Mouse (Mus musculus): ENCODE measurements around the gene Elovl1. TPM values are rescaled to one million over a fixed set of nuclear protein-coding genes. Genes with fewer than 3 reads are reported as not detected.
A peak's percentile ranks its signal among the peaks of the same experiment; 100 is the strongest.

Elovl1 gene
- polyA plus RNA-seq, 1 experiment from 2014 or later, result 111 TPM

DNA sequence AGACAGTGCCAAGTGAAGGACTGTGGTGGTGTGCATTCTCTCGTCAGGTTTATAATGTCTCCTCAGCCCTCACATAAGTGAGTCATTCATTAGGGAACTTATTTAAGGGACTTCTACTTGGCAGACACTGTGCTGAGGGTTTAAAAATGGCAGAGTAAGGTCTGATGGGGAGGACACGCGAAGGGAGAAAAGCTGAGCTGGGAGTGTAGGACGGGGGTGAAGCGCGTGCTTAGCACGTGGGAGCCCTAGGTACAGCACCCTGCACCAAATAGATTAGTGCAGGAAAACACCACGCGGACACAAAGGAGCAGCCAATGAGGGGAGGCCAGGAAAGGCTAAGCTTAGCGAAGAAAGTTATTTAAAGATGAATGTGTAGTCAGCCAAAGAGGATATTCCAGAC is 17.2 kb downstream of the Elovl1 start:
- ATAC-seq (ENCODE audit: low read depth), result no peak
- Histone ChIP-seq H3K4me2 (ENCODE audit: low read depth, low read length) (no peak overlapping the region), H3K9me3 (ENCODE audit: control insufficient read depth, low read length) (no peaks in the 10 kb centered on the region), H3K4me1 (replicated peaks; ENCODE audit: control insufficient read depth, insufficient read depth, low read length) (peaks cover 10% of the 10 kb centered on the region), H3K9ac (ENCODE audit: low read length) (no peak overlapping the region), H3K27ac (ENCODE audit: low read length) (no peak overlapping the region), H3K27me3 (ENCODE audit: control insufficient read depth, insufficient read depth, low read depth, low read length) (no peaks in the 10 kb centered on the region), H3K36me3 (ENCODE audit: control insufficient read depth, insufficient read depth, low read length) (no peaks in the 10 kb centered on the region), H3K4me3 (ENCODE audit: low read length) (no peak overlapping the region)
- 79% methylated on average over 10 of the region's 10 CpGs for WGBS

DNA sequence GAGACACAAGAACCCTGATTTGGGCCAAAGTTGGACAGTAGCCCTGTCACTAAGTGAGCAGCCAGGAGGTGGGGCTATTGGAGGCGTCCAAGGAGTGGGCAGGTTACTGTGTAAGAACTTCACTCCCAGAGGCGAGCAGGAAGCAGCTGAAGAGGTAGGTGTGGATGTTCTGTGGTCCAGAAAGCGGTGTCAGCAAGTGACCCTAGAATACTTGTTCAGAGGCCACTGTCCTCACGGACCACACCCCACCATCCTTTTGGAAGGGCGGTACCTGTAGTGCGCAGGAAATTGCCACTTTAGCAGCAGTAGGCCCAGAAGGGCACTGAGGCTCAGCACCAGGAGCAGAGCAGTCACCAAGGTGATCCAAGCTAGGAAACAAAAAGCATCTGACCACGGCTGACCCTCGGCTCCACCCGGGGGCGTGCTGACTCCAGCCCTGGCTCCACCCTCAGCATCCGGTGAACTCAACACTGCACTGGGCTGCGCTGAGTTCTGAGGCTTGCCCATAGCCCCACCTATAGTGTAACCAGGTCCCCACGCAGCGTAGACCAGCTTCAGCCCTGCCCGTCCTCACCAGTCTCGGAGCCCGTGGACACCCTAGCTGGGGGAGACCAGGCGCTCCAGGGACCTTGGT is 18.0 kb downstream of the Elovl1 start:
- H3K27me3 ChIP-seq (ENCODE audit: control insufficient read depth, insufficient read depth, low read depth, low read length), result no peaks in the 10 kb centered on the region
- peak overlapping the region; percentile 76 for H3K4me2 ChIP-seq (ENCODE audit: low read depth, low read length)
- ATAC-seq (ENCODE audit: low read depth), result peak; percentile 87
- peak overlapping the region; percentile 61 for H3K9ac ChIP-seq (ENCODE audit: low read length)
- H3K4me1 ChIP-seq (replicated peaks; ENCODE audit: control insufficient read depth, insufficient read depth, low read length), result peaks cover 10% of the 10 kb centered on the region
- no peaks in the 10 kb centered on the region for H3K9me3 ChIP-seq (ENCODE audit: control insufficient read depth, low read length)
- H3K36me3 ChIP-seq (ENCODE audit: control insufficient read depth, insufficient read depth, low read length), result no peaks in the 10 kb centered on the region
- 0 out of 2 replicates have a peak overlapping the region, but pooled peaks have one; percentile 16 for H3K27ac ChIP-seq (ENCODE audit: low read length)
- 18% methylated on average over 18 of the region's 18 CpGs for WGBS
- peak overlapping the region; percentile 46 for H3K4me3 ChIP-seq (ENCODE audit: low read length)

DNA sequence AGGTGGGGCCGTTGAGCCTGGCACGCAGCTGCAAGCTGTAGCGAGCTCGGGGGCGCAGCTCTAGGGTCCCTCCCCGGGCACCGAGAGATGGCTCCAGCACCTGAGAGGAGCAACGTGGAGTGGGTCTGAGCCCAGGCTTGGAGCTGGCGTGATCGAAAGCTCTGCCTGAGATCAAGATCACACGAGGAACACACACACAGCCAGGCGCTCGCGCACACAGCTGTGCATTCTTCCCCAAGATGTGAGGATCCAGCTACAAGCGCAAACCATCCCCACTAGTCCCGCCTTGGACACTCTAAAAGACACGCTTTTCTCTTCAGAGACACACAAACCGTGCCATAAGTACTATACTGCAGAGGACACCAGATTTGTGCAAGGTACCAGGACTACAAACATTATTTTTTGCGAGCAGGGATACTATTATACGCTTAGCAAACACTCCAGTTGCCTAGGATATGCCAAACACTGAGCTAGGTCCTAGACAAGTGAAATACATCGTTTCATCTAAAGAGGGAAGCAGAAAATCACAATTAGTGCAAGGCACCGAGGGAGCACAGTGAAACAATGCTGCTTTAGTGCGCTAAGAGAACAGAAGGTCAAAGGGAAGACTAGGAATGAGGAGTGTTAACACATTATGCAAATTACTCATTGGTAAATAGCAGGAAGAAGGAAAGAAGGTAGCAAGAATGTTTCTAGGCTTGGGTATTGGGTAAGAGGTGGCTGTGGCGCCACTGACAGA is 18.7 kb downstream of the Elovl1 start:
- 27% methylated on average over 24 of the region's 24 CpGs for WGBS
- Histone ChIP-seq H3K27me3 (ENCODE audit: control insufficient read depth, insufficient read depth, low read depth, low read length) (no peaks in the 10 kb centered on the region), H3K4me2 (ENCODE audit: low read depth, low read length) (peak overlapping the region; percentile 76), H3K36me3 (ENCODE audit: control insufficient read depth, insufficient read depth, low read length) (no peaks in the 10 kb centered on the region), H3K27ac (ENCODE audit: low read length) (0 out of 2 replicates have a peak overlapping the region, but pooled peaks have one; percentile 16), H3K4me1 (replicated peaks; ENCODE audit: control insufficient read depth, insufficient read depth, low read length) (peaks cover 10% of the 10 kb centered on the region), H3K9me3 (ENCODE audit: control insufficient read depth, low read length) (no peaks in the 10 kb centered on the region), H3K4me3 (ENCODE audit: low read length) (peak overlapping the region; percentile 46), H3K9ac (ENCODE audit: low read length) (peak overlapping the region; percentile 61)
- ATAC-seq (ENCODE audit: low read depth), result no peak; the same call in 1 of the 2 replicates

DNA sequence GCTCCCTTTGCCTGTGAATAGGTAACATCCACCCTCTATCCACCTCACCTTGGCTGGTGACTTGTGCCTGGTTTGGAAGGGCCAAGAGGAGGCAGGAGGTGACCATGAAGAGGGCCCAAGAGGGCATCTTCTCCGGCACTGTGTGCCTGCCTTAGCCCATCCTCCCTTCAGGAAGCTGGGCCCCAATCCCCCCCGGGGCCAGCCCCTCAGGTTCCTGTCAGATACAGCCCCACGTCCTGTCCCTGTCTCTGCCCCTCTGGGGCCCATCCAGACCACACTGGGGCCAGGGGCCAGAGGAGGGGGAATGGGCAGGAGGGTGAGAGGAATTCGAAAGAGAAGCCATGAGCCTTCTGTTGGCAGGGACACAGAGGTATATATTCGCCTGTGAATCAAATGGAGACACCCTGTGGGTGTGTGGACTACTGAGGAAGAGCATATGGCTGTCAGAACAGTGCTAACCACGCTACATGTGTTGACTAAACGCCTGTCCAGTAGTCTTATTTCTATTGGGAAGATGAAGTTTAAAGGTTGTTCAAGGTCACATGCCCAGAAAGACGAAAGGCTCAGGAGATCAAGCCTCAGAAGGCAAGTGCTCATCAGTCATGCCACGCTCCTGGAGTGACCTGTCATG is 29.6 kb downstream of the Elovl1 start, which contains the start of gene Mpl:
Gene Mpl (minus strand): TSS at position 169 of the 631 bp plus-strand sequence.
- H3K27me3 ChIP-seq (ENCODE audit: control insufficient read depth, insufficient read depth, low read depth, low read length), result no peaks in the 10 kb centered on the region
- 43% methylated on average over 9 of the region's 9 CpGs for WGBS
- no peak for ATAC-seq (ENCODE audit: low read depth)

DNA sequence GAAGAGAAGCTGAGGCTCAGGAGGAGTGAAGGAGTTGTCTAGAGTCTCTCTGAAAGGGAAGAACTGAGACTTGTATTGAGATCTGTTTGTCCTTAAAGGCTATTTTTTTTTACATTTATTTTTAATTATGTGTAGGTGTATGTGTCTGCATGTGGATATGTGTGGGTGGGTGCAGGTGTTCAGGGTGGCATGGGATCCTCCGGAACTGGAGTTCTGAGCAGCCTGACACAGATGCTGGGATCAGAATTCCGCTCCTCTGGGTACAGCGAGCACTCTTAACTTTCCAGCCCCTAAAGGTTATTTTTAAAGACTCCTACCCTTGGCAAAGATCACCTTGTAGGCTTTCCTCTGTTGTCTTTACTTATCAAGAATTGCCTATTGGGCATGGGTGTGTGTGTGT is 37.1 kb downstream of the Elovl1 start:
- Histone ChIP-seq H3K4me2 (ENCODE audit: low read depth, low read length) (no peak overlapping the region), H3K9ac (ENCODE audit: low read length) (no peak overlapping the region), H3K4me3 (ENCODE audit: low read length) (no peak overlapping the region), H3K4me1 (replicated peaks; ENCODE audit: control insufficient read depth, insufficient read depth, low read length) (no peaks in the 10 kb centered on the region), H3K27ac (ENCODE audit: low read length) (no peak overlapping the region), H3K27me3 (ENCODE audit: control insufficient read depth, insufficient read depth, low read depth, low read length) (no peaks in the 10 kb centered on the region), H3K36me3 (ENCODE audit: control insufficient read depth, insufficient read depth, low read length) (no peaks in the 10 kb centered on the region), H3K9me3 (ENCODE audit: control insufficient read depth, low read length) (no peaks in the 10 kb centered on the region)
- ATAC-seq (ENCODE audit: low read depth), result no peak
- WGBS, result 82% methylated on average over 3 of the region's 3 CpGs

More for the DNA sequence above, 29.6 kb downstream of the Elovl1 start, which contains the start of gene Mpl:
- H3K4me1 ChIP-seq (replicated peaks; ENCODE audit: control insufficient read depth, insufficient read depth, low read length), result no peaks in the 10 kb centered on the region
- no peak within 1 kb of the TSS for H3K27ac ChIP-seq (ENCODE audit: low read length)
- H3K36me3 ChIP-seq (ENCODE audit: control insufficient read depth, insufficient read depth, low read length), result no peaks in the 10 kb centered on the region
- no peak within 1 kb of the TSS for H3K4me2 ChIP-seq (ENCODE audit: low read depth, low read length)
- no peak within 1 kb of the TSS for H3K9ac ChIP-seq (ENCODE audit: low read length)
- no peak within 1 kb of the TSS for H3K4me3 ChIP-seq (ENCODE audit: low read length)
- no peaks in the 10 kb centered on the region for H3K9me3 ChIP-seq (ENCODE audit: control insufficient read depth, low read length)

DNA sequence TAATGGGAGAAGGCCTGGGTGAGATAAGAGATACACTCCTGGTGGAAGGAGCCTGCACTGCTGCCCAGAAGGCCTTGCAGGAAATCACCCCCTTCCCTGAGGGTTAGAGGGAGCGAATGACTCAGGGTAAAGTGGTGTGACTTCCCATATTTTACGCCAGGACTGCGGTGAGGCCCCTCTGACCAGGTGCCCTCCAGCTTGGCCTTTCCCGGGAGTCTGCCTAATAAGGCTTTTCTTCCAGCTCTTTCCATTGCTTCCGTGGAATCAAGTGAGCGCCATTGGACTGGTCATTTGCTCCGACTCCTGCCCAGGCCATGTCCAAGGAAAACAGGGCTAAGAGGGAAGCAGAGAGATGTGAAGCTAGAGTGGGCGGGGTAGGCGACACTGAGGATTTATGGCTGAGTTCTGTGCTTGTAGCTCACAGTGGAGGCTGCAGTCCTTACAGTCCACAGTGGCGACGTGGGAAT is 37.8 kb downstream of the Elovl1 start:
- no peaks in the 10 kb centered on the region for H3K27me3 ChIP-seq (ENCODE audit: control insufficient read depth, insufficient read depth, low read depth, low read length)
- no peaks in the 10 kb centered on the region for H3K4me1 ChIP-seq (replicated peaks; ENCODE audit: control insufficient read depth, insufficient read depth, low read length)
- 36% methylated on average over 11 of the region's 11 CpGs for WGBS
- H3K4me3 ChIP-seq (ENCODE audit: low read length), result no peak overlapping the region
- H3K36me3 ChIP-seq (ENCODE audit: control insufficient read depth, insufficient read depth, low read length), result no peaks in the 10 kb centered on the region
- ATAC-seq (ENCODE audit: low read depth), result no peak
- no peak overlapping the region for H3K4me2 ChIP-seq (ENCODE audit: low read depth, low read length)
- H3K9ac ChIP-seq (ENCODE audit: low read length), result no peak overlapping the region
- H3K9me3 ChIP-seq (ENCODE audit: control insufficient read depth, low read length), result no peaks in the 10 kb centered on the region
- H3K27ac ChIP-seq (ENCODE audit: low read length), result no peak overlapping the region

DNA sequence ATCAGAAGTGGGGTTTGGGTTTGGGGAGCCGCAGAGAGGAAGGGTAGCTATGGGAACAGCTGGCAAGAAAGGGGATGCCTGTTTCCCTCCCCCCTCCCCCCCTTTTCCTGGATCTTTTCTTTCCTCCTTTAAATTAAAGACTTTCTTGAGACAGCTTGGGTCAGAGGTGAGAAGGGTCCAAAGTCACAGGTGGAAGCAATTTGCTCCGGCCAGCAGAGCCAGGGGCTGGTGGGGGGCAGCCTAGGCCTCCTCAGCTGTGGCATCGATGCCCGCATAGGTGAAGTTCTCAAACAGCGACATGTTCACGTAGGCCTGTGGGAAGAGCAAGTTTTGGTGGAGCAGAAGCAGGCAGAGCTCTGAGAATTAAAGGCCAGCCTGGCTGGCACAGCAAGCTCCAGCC is 43.4 kb downstream of the Elovl1 start:
- WGBS, result 81% methylated on average over 6 of the region's 6 CpGs
- Histone ChIP-seq H3K9me3 (ENCODE audit: control insufficient read depth, low read length) (no peaks in the 10 kb centered on the region), H3K36me3 (ENCODE audit: control insufficient read depth, insufficient read depth, low read length) (no peaks in the 10 kb centered on the region), H3K4me1 (replicated peaks; ENCODE audit: control insufficient read depth, insufficient read depth, low read length) (no peaks in the 10 kb centered on the region), H3K9ac (ENCODE audit: low read length) (no peak overlapping the region), H3K27ac (ENCODE audit: low read length) (no peak overlapping the region), H3K27me3 (ENCODE audit: control insufficient read depth, insufficient read depth, low read depth, low read length) (no peaks in the 10 kb centered on the region), H3K4me3 (ENCODE audit: low read length) (no peak overlapping the region), H3K4me2 (ENCODE audit: low read depth, low read length) (no peak overlapping the region)
- ATAC-seq (ENCODE audit: low read depth), result no peak

DNA sequence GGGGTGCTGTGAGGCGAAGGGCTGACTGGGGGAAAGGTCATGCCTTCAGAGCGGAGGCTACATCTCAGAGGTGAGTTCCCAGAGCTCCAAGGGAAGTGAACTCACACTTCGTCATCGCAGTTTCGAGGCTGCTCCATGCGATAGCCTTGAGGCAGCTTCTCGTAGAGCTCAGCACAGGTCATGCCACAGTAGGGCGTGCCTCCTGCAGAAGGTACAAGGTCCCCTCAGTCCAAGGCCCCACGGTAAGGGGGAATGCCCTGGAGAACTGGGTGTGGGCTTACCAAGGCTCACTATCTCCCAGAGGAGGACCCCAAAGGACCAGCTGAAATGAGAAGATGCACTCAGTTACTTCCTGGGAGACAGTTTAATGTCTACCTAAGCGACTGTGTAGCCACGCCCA is 44.8 kb downstream of the Elovl1 start:
- H3K9ac ChIP-seq (ENCODE audit: low read length), result no peak overlapping the region
- no peak for ATAC-seq (ENCODE audit: low read depth)
- no peak overlapping the region for H3K4me2 ChIP-seq (ENCODE audit: low read depth, low read length)
- no peak overlapping the region for H3K4me3 ChIP-seq (ENCODE audit: low read length)
- H3K4me1 ChIP-seq (replicated peaks; ENCODE audit: control insufficient read depth, insufficient read depth, low read length), result no peaks in the 10 kb centered on the region
- no peaks in the 10 kb centered on the region for H3K9me3 ChIP-seq (ENCODE audit: control insufficient read depth, low read length)
- no peak overlapping the region for H3K27ac ChIP-seq (ENCODE audit: low read length)
- no peaks in the 10 kb centered on the region for H3K27me3 ChIP-seq (ENCODE audit: control insufficient read depth, insufficient read depth, low read depth, low read length)
- H3K36me3 ChIP-seq (ENCODE audit: control insufficient read depth, insufficient read depth, low read length), result no peaks in the 10 kb centered on the region
- WGBS, result 87% methylated on average over 11 of the region's 11 CpGs

Measured in lung, embryonic 16.5 days (tissue).